Mouse (Mus musculus) heart, embryonic 14.5 days (tissue): ENCODE results near the gene Usp17lb. TPM values are rescaled to one million over a fixed set of nuclear protein-coding genes. Genes with fewer than 3 reads are reported as not detected.
"Not testable (repeated sequence)": the region's sequence is repeated elsewhere in the genome, so short reads cannot be mapped to it uniquely, and the experiment has no call there.

Experiments
- ATAC-seq: fragments of 200-750 bp; cut with Nextera tagmentation; 2 replicates; pipeline ENCODE4 v1.8.0; 2017; ENCODE audit warnings: low read depth, moderate TSS enrichment; ENCODE audit not compliant: insufficient number of reproducible peaks, insufficient read depth, low FRiP score
- H3K27ac ChIP-seq, 2 experiments: fragments of 200-500 bp in 1 of 2; fragments of 300-500 bp in 1 of 2; sonication (generic) in 1 of 2; replicated peaks in 1 of 2; 2 replicates each; pipeline ENCODE4 v1.5.1; 2012 to 2014; ENCODE audit warnings: low read depth in 2 of 2, low read length in 2 of 2, control low read depth in 1 of 2, mild to moderate bottlenecking in 1 of 2, mixed read lengths in 1 of 2; ENCODE audit not compliant: control insufficient read depth in 1 of 2, insufficient read depth in 1 of 2
- H3K27me3 ChIP-seq: fragments of 300-500 bp; sonication (generic); 2 replicates; pipeline ENCODE4 v1.6.1; 2014; ENCODE audit warnings: mild to moderate bottlenecking, low read length, control low read depth; ENCODE audit not compliant: control insufficient read depth, insufficient read depth
- H3K36me3 ChIP-seq: fragments of 300-500 bp; sonication (generic); 2 replicates; pipeline ENCODE4 v1.6.1; 2014; ENCODE audit warnings: mild to moderate bottlenecking, control low read depth, low read length, mixed read lengths; ENCODE audit not compliant: control insufficient read depth, insufficient read depth
- H3K4me1 ChIP-seq, 2 experiments: fragments of 200-500 bp in 1 of 2; fragments of 300-500 bp in 1 of 2; sonication (generic) in 1 of 2; 2 replicates each; pipeline ENCODE4 v1.6.1; 2012 to 2014; ENCODE audit warnings: low read length in 2 of 2, control low read depth in 1 of 2, mixed read lengths in 1 of 2; ENCODE audit not compliant: control insufficient read depth in 2 of 2, insufficient read depth in 2 of 2
- H3K4me2 ChIP-seq: fragments of 300-500 bp; sonication (generic); 2 replicates; pipeline ENCODE4 v1.6.1; 2014; ENCODE audit warnings: mild to moderate bottlenecking, low read length
- H3K4me3 ChIP-seq, 2 experiments: fragments of 200-500 bp in 1 of 2; fragments of 300-500 bp in 1 of 2; sonication (generic) in 1 of 2; 2 replicates each; pipeline ENCODE4 v1.5.1; 2012 to 2014; ENCODE audit warnings: low read length in 2 of 2, mild to moderate bottlenecking in 2 of 2, control low read depth in 1 of 2, low read depth in 1 of 2, moderate library complexity in 1 of 2; ENCODE audit not compliant: control insufficient read depth in 1 of 2, insufficient read depth in 1 of 2
- H3K9ac ChIP-seq: fragments of 300-500 bp; sonication (generic); 2 replicates; pipeline ENCODE4 v1.6.1; 2014; ENCODE audit warnings: mild to moderate bottlenecking, low read length
- H3K9me3 ChIP-seq: fragments of 300-500 bp; sonication (generic); 2 replicates; pipeline ENCODE4 v1.6.1; 2016; ENCODE audit warnings: low read length, control low read depth; ENCODE audit not compliant: control insufficient read depth
- WGBS: fragments of 180-500 bp; shearing (Covaris S2); extraction: QIAGEN DNeasy Blood & Tissue Kit; methylation state at CpG from one replicate; pipeline ENCODE4 v1.1.7; 2014; 5-methylcytosine and 5-hydroxymethylcytosine counted together
- polyA plus RNA-seq: library from polyadenylated mRNA; unstranded; fragments of >200 nt; fragmentation: Nextera tagmentation; extraction: Ambion mirVana; gene quantifications from 2 replicates; pipeline ENCODE4 v1.2.1, GENCODE M21; 2014

Usp17lb gene
- polyA plus RNA-seq, 1 experiment from 2014 or later = not detected

DNA sequence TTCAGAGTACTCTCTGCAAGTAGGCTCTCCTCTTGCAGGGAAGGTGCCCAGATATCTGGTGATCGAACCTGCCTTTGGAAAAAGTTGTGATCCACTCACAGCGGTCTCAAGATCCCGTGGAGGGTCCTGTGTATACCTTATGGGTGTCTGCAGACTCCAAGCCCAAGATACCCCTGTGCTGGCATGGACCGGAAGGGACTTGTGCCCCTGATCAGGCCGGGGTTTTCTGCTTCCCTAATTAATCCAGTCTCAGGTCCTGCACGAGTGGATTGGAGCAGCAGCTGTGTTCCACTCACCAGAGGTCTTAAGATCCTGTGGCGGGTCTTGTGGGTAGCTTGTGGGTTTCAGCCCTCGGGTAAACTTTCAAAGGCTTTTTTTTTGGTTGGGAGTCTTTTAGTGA is 32.1 kb downstream of the Usp17lb start:
- not testable (repeated sequence) for H3K9me3 ChIP-seq, H3K36me3 ChIP-seq, H3K4me1 ChIP-seq, H3K4me2 ChIP-seq, H3K27ac ChIP-seq, H3K4me3 ChIP-seq, H3K9ac ChIP-seq, ATAC-seq, H3K27me3 ChIP-seq
- 61% methylated on average over 8 of the region's 8 CpGs for WGBS

DNA sequence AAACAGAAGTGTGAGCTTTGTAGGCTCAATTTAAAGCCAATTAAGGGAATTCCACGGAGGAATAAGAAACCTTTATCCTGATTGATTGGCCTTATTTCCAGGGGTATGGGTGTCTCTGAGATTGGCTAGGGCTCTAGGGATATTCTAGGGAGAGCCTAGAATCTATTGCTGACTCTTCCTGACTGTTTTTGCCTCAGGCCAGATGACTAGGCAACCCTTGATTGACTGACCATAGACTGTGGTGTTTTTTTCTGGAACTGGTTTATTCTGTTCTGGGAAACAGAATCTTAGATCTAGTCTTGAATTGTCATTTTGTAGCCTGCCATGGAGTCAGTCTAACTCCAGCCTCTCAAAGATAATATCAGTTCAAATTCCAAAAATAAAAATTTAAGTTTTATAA is 51.6 kb downstream of the Usp17lb start:
- H3K9ac ChIP-seq = no peak overlapping the region
- no peak overlapping the region for H3K4me2 ChIP-seq
- no peak for ATAC-seq

More for the DNA sequence above, 51.6 kb downstream of the Usp17lb start:
- WGBS = 42% methylated on average over 1 of the region's 1 CpGs
- Histone ChIP-seq H3K4me1 (no peaks in the 10 kb centered on the region), H3K27me3 (no peaks in the 10 kb centered on the region), H3K36me3 (no peaks in the 10 kb centered on the region), H3K4me3 (no peak overlapping the region), H3K9me3 (no peaks in the 10 kb centered on the region), H3K27ac (no peak overlapping the region)

Other genes starting within 250 kb of the Usp17lb start
- gene Olfr655, start 240.8 kb downstream of the Usp17lb start, polyA plus RNA-seq = not detected in 2 replicates
- gene Olfr656, start 228.6 kb downstream of the Usp17lb start, polyA plus RNA-seq = not detected in 2 replicates
- gene Olfr657, start 217.8 kb downstream of the Usp17lb start, polyA plus RNA-seq = not detected in 2 replicates
- gene Olfr658, start 195.3 kb downstream of the Usp17lb start, polyA plus RNA-seq = not detected in 2 replicates
- gene Olfr659, start 175.8 kb downstream of the Usp17lb start, polyA plus RNA-seq = not detected in 2 replicates
- not detected in 2 replicates for gene Olfr661, start 156.1 kb downstream of the Usp17lb start, polyA plus RNA-seq
- not detected in 2 replicates for gene Usp17le, start 65.1 kb downstream of the Usp17lb start, polyA plus RNA-seq
- not detected in 2 replicates for gene Usp17la, start 14.4 kb upstream of the Usp17lb start, polyA plus RNA-seq
- not detected in 2 replicates for gene Olfr665, start 35.4 kb upstream of the Usp17lb start, polyA plus RNA-seq
- gene Olfr666, start 53.3 kb upstream of the Usp17lb start, polyA plus RNA-seq = not detected in 2 replicates
- not detected in 2 replicates for gene Olfr667, start 78.9 kb upstream of the Usp17lb start, polyA plus RNA-seq
- not detected in 2 replicates for gene Olfr668, start 85.5 kb upstream of the Usp17lb start, polyA plus RNA-seq
- not detected in 2 replicates for gene Olfr669, start 91.6 kb upstream of the Usp17lb start, polyA plus RNA-seq
- not detected in 2 replicates for gene Olfr670, start 120.0 kb upstream of the Usp17lb start, polyA plus RNA-seq
- gene Olfr671, start 136.5 kb upstream of the Usp17lb start, polyA plus RNA-seq = not detected in 2 replicates
- not detected in 2 replicates for gene Olfr672, start 159.4 kb upstream of the Usp17lb start, polyA plus RNA-seq
- gene Olfr675, start 185.9 kb upstream of the Usp17lb start, polyA plus RNA-seq = not detected in 2 replicates
- not detected in 2 replicates for gene Olfr676, start 190.1 kb upstream of the Usp17lb start, polyA plus RNA-seq
- not detected in 2 replicates for gene Olfr677, start 208.8 kb upstream of the Usp17lb start, polyA plus RNA-seq
- gene Olfr678, start 221.9 kb upstream of the Usp17lb start, polyA plus RNA-seq = not detected in 2 replicates
- gene Olfr679, start 238.6 kb upstream of the Usp17lb start, polyA plus RNA-seq = not detected in 2 replicates